Mouse (Mus musculus) neural tube, embryonic 10.5 days (tissue): Measurements from ENCODE around the gene Cacnb2.

Experiments
- DNase-seq: peaks from one replicate; pipeline ENCODE4 v3.0.0-alpha.2; 2017; ENCODE audit warnings: low spot score; ENCODE audit errors: extremely low spot score

The Cacnb2 gene

GRCm38 (mm10) chr2:14602788-14603187 lies at the start of gene Cacnb2:
Cacnb2 (plus strand) TSS chr2:14603088.
- no peak for DNase-seq

GRCm38 (mm10) chr2:14568020-14568419 lies 34.9 kb upstream of the Cacnb2 start:
- DNase-seq: no peak

- DNase-seq: no peak
Observed at GRCm38 (mm10) chr2:14571300-14571699, 31.6 kb upstream of the Cacnb2 start.

GRCm38 (mm10) chr2:14589541-14589940 lies 13.3 kb upstream of the Cacnb2 start:
- DNase-seq: no peak

GRCm38 (mm10) chr2:14597909-14598563 lies 4.9 kb upstream of the Cacnb2 start:
- DNase-seq: no peak

- DNase-seq: peak; percentile 82
Observed at GRCm38 (mm10) chr2:14603784-14604781, 1.2 kb downstream of the Cacnb2 start.

- peak; percentile 69 for DNase-seq
Observed at GRCm38 (mm10) chr2:14604791-14605190, 1.9 kb downstream of the Cacnb2 start.

- DNase-seq: no peak
Observed at GRCm38 (mm10) chr2:14605207-14605606, 2.3 kb downstream of the Cacnb2 start.

GRCm38 (mm10) chr2:14608606-14609005 lies 5.7 kb downstream of the Cacnb2 start:
- peak; percentile 20 for DNase-seq

GRCm38 (mm10) chr2:14612705-14613104 lies 9.8 kb downstream of the Cacnb2 start:
- DNase-seq: no peak

GRCm38 (mm10) chr2:14616361-14616760 lies 13.5 kb downstream of the Cacnb2 start:
- DNase-seq: no peak

GRCm38 (mm10) chr2:14620120-14620853 lies 17.4 kb downstream of the Cacnb2 start:
- DNase-seq: no peak

- DNase-seq: no peak
Observed at GRCm38 (mm10) chr2:14620891-14621290, 18.0 kb downstream of the Cacnb2 start.

GRCm38 (mm10) chr2:14623820-14624219 lies 20.9 kb downstream of the Cacnb2 start:
- DNase-seq: no peak

- no peak for DNase-seq
Observed at GRCm38 (mm10) chr2:14629814-14630492, 27.1 kb downstream of the Cacnb2 start.

- DNase-seq: no peak
Observed at GRCm38 (mm10) chr2:14631590-14631989, 28.7 kb downstream of the Cacnb2 start.

- DNase-seq: no peak
Observed at GRCm38 (mm10) chr2:14633202-14633601, 30.3 kb downstream of the Cacnb2 start.

GRCm38 (mm10) chr2:14639266-14639665 lies 36.4 kb downstream of the Cacnb2 start:
- no peak for DNase-seq

GRCm38 (mm10) chr2:14639877-14640276 lies 37.0 kb downstream of the Cacnb2 start:
- DNase-seq: no peak

GRCm38 (mm10) chr2:14641040-14641439 lies 38.2 kb downstream of the Cacnb2 start:
- DNase-seq: no peak

- no peak for DNase-seq
Observed at GRCm38 (mm10) chr2:14651268-14651667, 48.4 kb downstream of the Cacnb2 start.
